Mouse (Mus musculus) adrenal gland, postnatal 36 days (tissue): ENCODE measurements around the gene Nudt21. TPM values are rescaled to one million over a fixed set of nuclear protein-coding genes. Genes with fewer than 3 reads are reported as not detected.

Experiments
- DNase-seq, 2 experiments: peaks; one replicate each; pipeline ENCODE4 v3.0.0; 2021; ENCODE audit warnings: mixed read lengths in 1 of 2
- total RNA-seq, 2 experiments: library from RNA; stranded (reverse); gene quantifications; 2 replicates each; pipeline ENCODE4 v1.2.3; 2021

The Nudt21 gene
- total RNA-seq, 2 experiments from 2014 or later, result 39.6 to 39.9 TPM

GRCm38 (mm10) chr8:94004139-94004538 lies 32.7 kb downstream of the Nudt21 start:
- DNase-seq, result peak in 1 of 2 experiments; percentile 34

GRCm38 (mm10) chr8:93998961-93999360 lies 37.9 kb downstream of the Nudt21 start:
- DNase-seq, result no peak

- no peak for DNase-seq
Observed at GRCm38 (mm10) chr8:93989739-93990138, 47.1 kb downstream of the Nudt21 start.

GRCm38 (mm10) chr8:93984731-93985130 lies 52.1 kb downstream of the Nudt21 start:
- no peak for DNase-seq

- DNase-seq, result no peak
Observed at GRCm38 (mm10) chr8:93983827-93984226, 53.0 kb downstream of the Nudt21 start.

GRCm38 (mm10) chr8:93981679-93982215 lies 55.1 kb downstream of the Nudt21 start:
- no peak for DNase-seq

GRCm38 (mm10) chr8:93980141-93980540 lies 56.7 kb downstream of the Nudt21 start:
- no peak for DNase-seq

- no peak for DNase-seq
Observed at GRCm38 (mm10) chr8:93976446-93977211, 60.2 kb downstream of the Nudt21 start.

- DNase-seq, result no peak
Observed at GRCm38 (mm10) chr8:93975358-93975757, 61.5 kb downstream of the Nudt21 start.

GRCm38 (mm10) chr8:93974602-93975186 lies 62.1 kb downstream of the Nudt21 start:
- DNase-seq, result peak in 1 of 2 experiments; percentile 18

- DNase-seq, result no peak
Observed at GRCm38 (mm10) chr8:93973831-93974375, 62.9 kb downstream of the Nudt21 start.

GRCm38 (mm10) chr8:93972971-93973734 lies 63.7 kb downstream of the Nudt21 start:
- no peak for DNase-seq

GRCm38 (mm10) chr8:93972211-93972610 lies 64.6 kb downstream of the Nudt21 start:
- DNase-seq, result no peak

- no peak for DNase-seq
Observed at GRCm38 (mm10) chr8:93971451-93971850, 65.4 kb downstream of the Nudt21 start.

- no peak for DNase-seq
Observed at GRCm38 (mm10) chr8:93969626-93970340, 67.0 kb downstream of the Nudt21 start.

GRCm38 (mm10) chr8:93968293-93968692 lies 68.5 kb downstream of the Nudt21 start:
- no peak for DNase-seq

Other genes with a start within 250 kb of the Nudt21 start
- gene Gnao1, start 227.1 kb downstream of the Nudt21 start, total RNA-seq, result 10 to 100 TPM; 24.6 to 27.8 TPM
- 100 to 1,000 TPM; 232 to 320 TPM for gene Amfr, start 24.2 kb downstream of the Nudt21 start, total RNA-seq
- 10 to 100 TPM; 20.7 to 21.0 TPM for gene Ogfod1, start 167 bp upstream of the Nudt21 start, total RNA-seq
- 10 to 100 TPM; 16.6 to 21.2 TPM for gene Bbs2, start 61.9 kb upstream of the Nudt21 start, total RNA-seq
- not detected for gene Mt4, start 100.2 kb upstream of the Nudt21 start, total RNA-seq
- 1 to 10 TPM; 4.1 to 5.9 TPM for gene Mt3, start 115.6 kb upstream of the Nudt21 start, total RNA-seq
- 100 to 1,000 TPM; 138 to 410 TPM for gene Mt2, start 135.6 kb upstream of the Nudt21 start, total RNA-seq
- gene Mt1, start 142.1 kb upstream of the Nudt21 start, total RNA-seq, result 100 to 1,000 TPM; 298 to 394 TPM
- 10 to 100 TPM; 15.7 to 16.1 TPM for gene Nup93, start 177.5 kb upstream of the Nudt21 start, total RNA-seq